Mouse (Mus musculus) embryonic facial prominence, embryonic 11.5 days (tissue): ENCODE data around the gene Rftn1. TPM values are rescaled to one million over a fixed set of nuclear protein-coding genes. Genes with fewer than 3 reads are reported as not detected.

ENCODE experiments used
- ATAC-seq: fragments of 200-750 bp; cut with Nextera tagmentation; replicated peaks from 2 replicates; pipeline ENCODE4 v1.8.0; 2017; ENCODE audit warnings: low read depth; ENCODE audit not compliant: insufficient number of reproducible peaks, low FRiP score, low TSS enrichment
- DNase-seq: peaks from one replicate; pipeline ENCODE4 v3.0.0-alpha.2; 2015; ENCODE audit warnings: low spot score
- H3K27ac ChIP-seq: fragments of 300-500 bp; sonication (generic); replicated peaks from 2 replicates; pipeline ENCODE4 v1.5.1; 2014; ENCODE audit warnings: mild to moderate bottlenecking, low read depth, low read length, control low read depth
- H3K27me3 ChIP-seq: fragments of 300-500 bp; sonication (generic); 2 replicates; pipeline ENCODE4 v1.6.1; 2014; ENCODE audit warnings: mild to moderate bottlenecking, low read length, moderate library complexity, mixed read lengths; ENCODE audit not compliant: control insufficient read depth, insufficient read depth
- H3K36me3 ChIP-seq: fragments of 300-500 bp; sonication (generic); replicated peaks from 2 replicates; pipeline ENCODE4 v1.6.1; 2014; ENCODE audit warnings: low read depth, mild to moderate bottlenecking, low read length, moderate library complexity, mixed read lengths; ENCODE audit not compliant: control insufficient read depth, insufficient read depth
- H3K4me1 ChIP-seq: fragments of 300-500 bp; sonication (generic); 2 replicates; pipeline ENCODE4 v1.6.1; 2014; ENCODE audit warnings: low read length, mixed read lengths; ENCODE audit not compliant: control insufficient read depth, insufficient read depth
- H3K4me2 ChIP-seq: fragments of 300-500 bp; sonication (generic); 2 replicates; pipeline ENCODE4 v1.6.1; 2014; ENCODE audit warnings: low read depth, mild to moderate bottlenecking, control low read depth, low read length, moderate library complexity
- H3K4me3 ChIP-seq: fragments of 300-500 bp; sonication (generic); 2 replicates; pipeline ENCODE4 v1.5.1; 2014; ENCODE audit warnings: low read depth, low read length, control low read depth
- H3K9ac ChIP-seq: fragments of 300-500 bp; sonication (generic); replicated peaks from 2 replicates; pipeline ENCODE4 v1.6.1; 2014; ENCODE audit warnings: mild to moderate bottlenecking, control low read depth, low read length
- H3K9me3 ChIP-seq: fragments of 300-500 bp; sonication (generic); replicated peaks from 2 replicates; pipeline ENCODE4 v1.6.1; 2016; ENCODE audit warnings: mild to moderate bottlenecking, low read length, inconsistent platforms, mixed read lengths; ENCODE audit not compliant: control insufficient read depth
- WGBS: fragments of 180-500 bp; shearing (Covaris S2); extraction: QIAGEN DNeasy Blood & Tissue Kit; methylation state at CpG from one replicate; pipeline ENCODE4 v1.1.7; 2014; 5-methylcytosine and 5-hydroxymethylcytosine counted together
- polyA plus RNA-seq: library from polyadenylated mRNA; unstranded; fragments of >200 nt; fragmentation: Nextera tagmentation; extraction: Ambion mirVana; gene quantifications from 2 replicates; pipeline ENCODE4 v1.2.1, GENCODE M21; 2014

Rftn1 gene
- polyA plus RNA-seq, 1 experiment from 2014 or later: 6.5 TPM

GRCm38 (mm10) chr17:50197572-50197971 is 7.1 kb upstream of the Rftn1 start:
- no peak overlapping the region for H3K4me3 ChIP-seq
- ATAC-seq (no peak), DNase-seq (no peak)
- H3K9me3 ChIP-seq: no peaks in the 10 kb centered on the region
- no peak overlapping the region for H3K27ac ChIP-seq
- no peak overlapping the region for H3K4me2 ChIP-seq
- no peak overlapping the region for H3K9ac ChIP-seq
- H3K36me3 ChIP-seq: no peaks in the 10 kb centered on the region
- peaks cover 3% of the 10 kb centered on the region; the same call in 1 of the 2 replicates for H3K27me3 ChIP-seq
- 90% methylated on average over 4 of the region's 4 CpGs for WGBS
- no peaks in the 10 kb centered on the region for H3K4me1 ChIP-seq

GRCm38 (mm10) chr17:50196005-50196672 is 5.7 kb upstream of the Rftn1 start:
- Histone ChIP-seq H3K36me3 (no peaks in the 10 kb centered on the region), H3K9me3 (no peaks in the 10 kb centered on the region), H3K4me3 (no peak overlapping the region), H3K4me1 (no peaks in the 10 kb centered on the region), H3K27ac (no peak overlapping the region), H3K27me3 (peaks cover 7% of the 10 kb centered on the region), H3K4me2 (no peak overlapping the region), H3K9ac (no peak overlapping the region)
- WGBS: 25% methylated on average over 10 of the region's 10 CpGs
- DNase-seq: peak; percentile 14
- no peak for ATAC-seq

GRCm38 (mm10) chr17:50195399-50195798 is 4.9 kb upstream of the Rftn1 start:
- Histone ChIP-seq H3K4me1 (no peaks in the 10 kb centered on the region), H3K4me2 (no peak overlapping the region), H3K27ac (no peak overlapping the region), H3K4me3 (no peak overlapping the region), H3K9me3 (no peaks in the 10 kb centered on the region), H3K27me3 (peaks cover 14% of the 10 kb centered on the region), H3K36me3 (no peaks in the 10 kb centered on the region), H3K9ac (no peak overlapping the region)
- WGBS: 89% methylated on average over 7 of the region's 7 CpGs
- ATAC-seq (no peak), DNase-seq (no peak)

- H3K4me3 ChIP-seq: no peak overlapping the region
- H3K27ac ChIP-seq: no peak overlapping the region
- H3K27me3 ChIP-seq: peaks cover 20% of the 10 kb centered on the region
- H3K9ac ChIP-seq: no peak overlapping the region
- no peaks in the 10 kb centered on the region for H3K36me3 ChIP-seq
- DNase-seq (no peak), ATAC-seq (no peak)
- 75% methylated on average over 3 of the region's 3 CpGs for WGBS
- H3K4me1 ChIP-seq: no peaks in the 10 kb centered on the region
- no peaks in the 10 kb centered on the region for H3K9me3 ChIP-seq
- H3K4me2 ChIP-seq: no peak overlapping the region
Measured at GRCm38 (mm10) chr17:50194541-50194940, 4.1 kb upstream of the Rftn1 start.

GRCm38 (mm10) chr17:50193653-50194052 is 3.2 kb upstream of the Rftn1 start:
- 44% methylated on average over 3 of the region's 3 CpGs for WGBS
- no peaks in the 10 kb centered on the region for H3K4me1 ChIP-seq
- no peak overlapping the region for H3K9ac ChIP-seq
- H3K4me3 ChIP-seq: no peak overlapping the region
- DNase-seq (no peak), ATAC-seq (no peak)
- peaks cover 20% of the 10 kb centered on the region for H3K27me3 ChIP-seq
- no peaks in the 10 kb centered on the region for H3K36me3 ChIP-seq
- H3K9me3 ChIP-seq: no peaks in the 10 kb centered on the region
- H3K4me2 ChIP-seq: no peak overlapping the region
- H3K27ac ChIP-seq: no peak overlapping the region

GRCm38 (mm10) chr17:50192376-50192940 is 2.0 kb upstream of the Rftn1 start:
- ATAC-seq (no peak), DNase-seq (peak; percentile 37)
- no peaks in the 10 kb centered on the region for H3K9me3 ChIP-seq
- H3K27ac ChIP-seq: no peak overlapping the region
- no peak overlapping the region for H3K4me2 ChIP-seq
- peaks cover 20% of the 10 kb centered on the region for H3K27me3 ChIP-seq
- H3K36me3 ChIP-seq: no peaks in the 10 kb centered on the region
- H3K9ac ChIP-seq: no peak overlapping the region
- 34% methylated on average over 10 of the region's 10 CpGs for WGBS
- no peak overlapping the region for H3K4me3 ChIP-seq
- no peaks in the 10 kb centered on the region for H3K4me1 ChIP-seq

- Histone ChIP-seq H3K27ac (no peak overlapping the region), H3K36me3 (no peaks in the 10 kb centered on the region), H3K9ac (no peak overlapping the region), H3K4me2 (no peak overlapping the region), H3K9me3 (no peaks in the 10 kb centered on the region), H3K4me1 (no peaks in the 10 kb centered on the region), H3K4me3 (no peak overlapping the region), H3K27me3 (peaks cover 20% of the 10 kb centered on the region)
- no peak for DNase-seq
- 41% methylated on average over 9 of the region's 9 CpGs for WGBS
- no peak for ATAC-seq
Measured at GRCm38 (mm10) chr17:50191318-50191957, 964 bp upstream of the Rftn1 start.

GRCm38 (mm10) chr17:50189381-50190012 is 977 bp downstream of the Rftn1 start:
- no peaks in the 10 kb centered on the region for H3K9me3 ChIP-seq
- under 1% methylated on average over 24 of the region's 24 CpGs for WGBS
- no peak overlapping the region for H3K27ac ChIP-seq

More at GRCm38 (mm10) chr17:50189381-50190012, 977 bp downstream of the Rftn1 start:
- Histone ChIP-seq H3K36me3 (no peaks in the 10 kb centered on the region), H3K4me3 (peak overlapping the region; percentile 65), H3K9ac (peak overlapping the region; percentile 67), H3K4me2 (peak overlapping the region; percentile 99), H3K4me1 (no peaks in the 10 kb centered on the region), H3K27me3 (peaks cover 20% of the 10 kb centered on the region)
- ATAC-seq (0 out of 2 replicates have a peak, but pooled peaks have one; percentile 45), DNase-seq (peak; percentile 73)
